Mouse (Mus musculus): ENCODE data around the gene Hdac10.

DNA sequence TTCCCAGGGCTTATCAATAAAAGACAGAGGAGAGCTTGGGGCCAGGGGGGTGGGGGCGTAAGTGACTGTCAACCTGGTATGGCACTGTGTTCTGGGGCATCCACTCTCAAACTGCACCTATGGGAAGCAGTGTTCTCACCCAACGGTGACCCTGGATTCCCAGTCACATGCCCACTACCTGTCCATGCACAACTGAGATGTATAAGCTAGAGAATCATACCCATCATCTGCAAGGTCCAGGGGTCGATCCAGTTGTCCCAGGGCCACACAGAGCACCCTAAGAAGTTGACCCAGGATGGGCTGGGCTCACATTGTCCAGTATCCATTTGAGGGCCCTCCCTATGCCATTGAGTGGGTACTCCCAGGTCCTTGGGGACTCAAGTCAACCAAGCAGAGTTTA lies 4.2 kb downstream of the Hdac10 start:
- TF ChIP-seq CTCF (IDR thresholded peaks at IDR 0.05; ENCODE audit: insufficient read depth, low read length), result no peak
- TF ChIP-seq POLR2A (IDR thresholded peaks at IDR 0.05; ENCODE audit: borderline replicate concordance, extremely low read depth, low read depth, low read length), result no peak
